Mouse (Mus musculus) megakaryocyte, embryonic 14.5 days (primary cell): ENCODE results near the gene Vstm2b. TPM values are rescaled to one million over a fixed set of nuclear protein-coding genes. Genes with fewer than 3 reads are reported as not detected.
A peak's percentile ranks its signal among the peaks of the same experiment; 100 is the strongest.

ENCODE experiments used
- H3K27me3 ChIP-seq: replicated peaks from 2 replicates; pipeline ENCODE3; 2012; ENCODE audit warnings: inconsistent platforms
- H3K36me3 ChIP-seq: replicated peaks from 2 replicates; pipeline ENCODE3; 2012; ENCODE audit warnings: low read length, inconsistent platforms, mixed read lengths
- H3K4me1 ChIP-seq: 2 replicates; pipeline ENCODE4 v1.6.1; 2012; ENCODE audit warnings: inconsistent platforms
- H3K4me3 ChIP-seq: replicated peaks from 2 replicates; pipeline ENCODE3; 2012; ENCODE audit warnings: moderate library complexity, mild to moderate bottlenecking, inconsistent platforms
- H3K9me3 ChIP-seq: 2 replicates; pipeline ENCODE4 v1.6.1; 2012; ENCODE audit warnings: inconsistent platforms
- FLI1 ChIP-seq: IDR thresholded peaks from 2 replicates; pipeline ENCODE4 v1.6.1; 2012; ENCODE audit warnings: low read length, inconsistent platforms, mixed read lengths
- GATA1 ChIP-seq: IDR thresholded peaks from 3 replicates; pipeline ENCODE4 v1.6.1; 2012; ENCODE audit warnings: mixed read lengths, low read length, inconsistent platforms, borderline replicate concordance
- polyA plus RNA-seq: library from polyadenylated mRNA; stranded (reverse); fragments of >175 nt; gene quantifications from 2 replicates; pipeline ENCODE4 v1.2.3, GENCODE M21; 2012; ENCODE audit warnings: low replicate concordance; ENCODE audit not compliant: insufficient read depth

Vstm2b gene
- polyA plus RNA-seq, 1 experiment, result not detected

GRCm38 (mm10) chr7:40902506-40902905 lies 4.4 kb downstream of the Vstm2b start:
- Histone ChIP-seq H3K27me3 (peaks cover 53% of the 10 kb centered on the region), H3K36me3 (no peaks in the 10 kb centered on the region), H3K4me1 (peaks cover 5% of the 10 kb centered on the region; the same call in 1 of the 2 replicates), H3K4me3 (peak overlapping the region; percentile 34), H3K9me3 (0 out of 2 replicates have a peak, but pooled peaks cover 10% of the 10 kb centered on the region)
- TF ChIP-seq GATA1 (no peak), FLI1 (no peak)

GRCm38 (mm10) chr7:40906484-40906883 lies 8.4 kb downstream of the Vstm2b start:
- Histone ChIP-seq H3K36me3 (no peaks in the 10 kb centered on the region), H3K4me1 (no peaks in the 10 kb centered on the region), H3K4me3 (no peak overlapping the region), H3K27me3 (peaks cover 15% of the 10 kb centered on the region), H3K9me3 (peaks cover 30% of the 10 kb centered on the region)
- TF ChIP-seq GATA1, result no peak
- no peak for TF ChIP-seq FLI1

GRCm38 (mm10) chr7:40916761-40917160 lies 18.6 kb downstream of the Vstm2b start:
- no peak overlapping the region for H3K4me3 ChIP-seq
- no peaks in the 10 kb centered on the region for H3K4me1 ChIP-seq
- TF ChIP-seq GATA1 (no peak), FLI1 (no peak)
- H3K36me3 ChIP-seq, result no peaks in the 10 kb centered on the region
- H3K9me3 ChIP-seq, result peaks cover 35% of the 10 kb centered on the region
- H3K27me3 ChIP-seq, result no peaks in the 10 kb centered on the region

GRCm38 (mm10) chr7:40920118-40920517 lies 22.0 kb downstream of the Vstm2b start:
- H3K9me3 ChIP-seq, result peaks cover 27% of the 10 kb centered on the region; the same call in 1 of the 2 replicates
- H3K36me3 ChIP-seq, result no peaks in the 10 kb centered on the region
- no peaks in the 10 kb centered on the region for H3K27me3 ChIP-seq
- H3K4me1 ChIP-seq, result no peaks in the 10 kb centered on the region
- TF ChIP-seq FLI1 (no peak), GATA1 (no peak)
- no peak overlapping the region for H3K4me3 ChIP-seq

GRCm38 (mm10) chr7:40921281-40921680 lies 23.2 kb downstream of the Vstm2b start:
- Histone ChIP-seq H3K27me3 (no peaks in the 10 kb centered on the region), H3K4me1 (no peaks in the 10 kb centered on the region), H3K36me3 (no peaks in the 10 kb centered on the region), H3K9me3 (peaks cover 22% of the 10 kb centered on the region; the same call in 1 of the 2 replicates), H3K4me3 (no peak overlapping the region)
- no peak for TF ChIP-seq FLI1
- no peak for TF ChIP-seq GATA1

- no peak for TF ChIP-seq FLI1
- no peak for TF ChIP-seq GATA1
- Histone ChIP-seq H3K9me3 (peaks cover 15% of the 10 kb centered on the region; the same call in 1 of the 2 replicates), H3K4me3 (no peak overlapping the region), H3K4me1 (no peaks in the 10 kb centered on the region), H3K36me3 (no peaks in the 10 kb centered on the region), H3K27me3 (no peaks in the 10 kb centered on the region)
These were observed 24.7 kb downstream of the Vstm2b start for GRCm38 (mm10) chr7:40922871-40923270.

- Histone ChIP-seq H3K4me1 (no peaks in the 10 kb centered on the region), H3K9me3 (peaks cover 26% of the 10 kb centered on the region), H3K36me3 (no peaks in the 10 kb centered on the region), H3K27me3 (no peaks in the 10 kb centered on the region), H3K4me3 (no peak overlapping the region)
- TF ChIP-seq GATA1, result no peak
- no peak for TF ChIP-seq FLI1
These were observed 30.3 kb downstream of the Vstm2b start for GRCm38 (mm10) chr7:40928391-40928790.

GRCm38 (mm10) chr7:40936617-40937212 lies 38.6 kb downstream of the Vstm2b start:
- Histone ChIP-seq H3K36me3 (no peaks in the 10 kb centered on the region), H3K4me3 (no peak overlapping the region), H3K4me1 (no peaks in the 10 kb centered on the region), H3K27me3 (no peaks in the 10 kb centered on the region), H3K9me3 (peaks cover 14% of the 10 kb centered on the region; the same call in 1 of the 2 replicates)
- TF ChIP-seq GATA1 (no peak), FLI1 (no peak)

- Histone ChIP-seq H3K4me3 (no peak overlapping the region), H3K4me1 (no peaks in the 10 kb centered on the region), H3K36me3 (no peaks in the 10 kb centered on the region), H3K9me3 (peaks cover 8% of the 10 kb centered on the region; the same call in 1 of the 2 replicates), H3K27me3 (no peaks in the 10 kb centered on the region)
- TF ChIP-seq FLI1 (no peak), GATA1 (no peak)
These were observed 41.2 kb downstream of the Vstm2b start for GRCm38 (mm10) chr7:40939371-40939770.

GRCm38 (mm10) chr7:40942233-40942935 lies 44.3 kb downstream of the Vstm2b start:
- TF ChIP-seq GATA1 (no peak), FLI1 (no peak)
- Histone ChIP-seq H3K9me3 (peaks cover 14% of the 10 kb centered on the region; the same call in 1 of the 2 replicates), H3K4me1 (no peaks in the 10 kb centered on the region), H3K4me3 (no peak overlapping the region), H3K36me3 (no peaks in the 10 kb centered on the region), H3K27me3 (no peaks in the 10 kb centered on the region)

Other genes with a start within 250 kb of the Vstm2b start
- gene 4930433I11Rik, start 89.2 kb downstream of the Vstm2b start, polyA plus RNA-seq, result not detected in 2 replicates
- gene Gm4884, start 134.4 kb downstream of the Vstm2b start, polyA plus RNA-seq, result not detected in 2 replicates